Mouse (Mus musculus) cerebellum, postnatal 10 days (tissue): ENCODE measurements around the gene Elmo1.

Experiments
- DNase-seq, 2 experiments: peaks; one replicate each; pipeline ENCODE4 v3.0.0; 2021; ENCODE audit warnings: mixed read lengths in 2 of 2

Elmo1 gene

GRCm38 (mm10) chr13:20123975-20124374 lies 33.6 kb downstream of the Elmo1 start:
- DNase-seq: no peak

DNA sequence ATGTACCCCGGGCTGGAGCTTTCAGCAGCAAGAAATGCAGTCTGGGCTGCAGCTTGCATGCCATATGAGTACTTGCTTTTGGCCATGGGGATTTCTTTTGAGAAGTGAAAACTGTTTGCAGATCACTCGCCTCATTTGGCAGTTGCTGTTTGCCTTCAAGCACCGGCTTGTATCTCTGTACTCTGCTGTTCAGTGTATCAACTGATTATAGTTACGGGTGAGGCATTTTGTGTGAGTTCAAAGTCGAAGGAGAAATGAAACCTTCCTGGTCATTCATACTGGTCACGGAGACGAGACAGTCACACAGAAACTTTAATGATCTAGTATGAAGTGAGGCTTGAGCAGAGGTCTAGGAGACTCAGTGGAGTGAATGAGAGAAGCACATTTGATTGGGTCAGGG lies 34.6 kb downstream of the Elmo1 start:
- no peak for DNase-seq

GRCm38 (mm10) chr13:20125845-20126244 lies 35.4 kb downstream of the Elmo1 start:
- no peak for DNase-seq

DNA sequence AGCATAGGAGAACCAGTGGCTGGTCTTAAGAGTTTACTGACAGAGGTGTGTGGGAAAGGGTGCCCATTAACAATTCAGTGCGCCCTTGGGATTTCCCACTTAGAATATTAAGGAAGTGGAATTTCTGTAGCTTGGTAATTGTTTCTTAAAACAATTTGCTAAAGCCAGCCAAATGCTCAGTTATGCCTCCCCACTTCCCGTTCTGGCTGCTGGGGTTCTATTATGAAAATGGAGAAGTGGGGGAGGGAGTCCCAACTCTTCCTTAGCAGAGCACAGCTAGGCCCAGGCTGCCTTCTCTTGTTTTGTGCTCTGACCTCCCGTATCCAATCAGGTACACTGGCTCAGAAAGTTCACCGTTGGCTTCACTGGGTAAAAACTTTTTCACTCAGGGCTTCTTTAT lies 37.2 kb downstream of the Elmo1 start:
- DNase-seq: no peak

GRCm38 (mm10) chr13:20128097-20128496 lies 37.7 kb downstream of the Elmo1 start:
- no peak for DNase-seq

DNA sequence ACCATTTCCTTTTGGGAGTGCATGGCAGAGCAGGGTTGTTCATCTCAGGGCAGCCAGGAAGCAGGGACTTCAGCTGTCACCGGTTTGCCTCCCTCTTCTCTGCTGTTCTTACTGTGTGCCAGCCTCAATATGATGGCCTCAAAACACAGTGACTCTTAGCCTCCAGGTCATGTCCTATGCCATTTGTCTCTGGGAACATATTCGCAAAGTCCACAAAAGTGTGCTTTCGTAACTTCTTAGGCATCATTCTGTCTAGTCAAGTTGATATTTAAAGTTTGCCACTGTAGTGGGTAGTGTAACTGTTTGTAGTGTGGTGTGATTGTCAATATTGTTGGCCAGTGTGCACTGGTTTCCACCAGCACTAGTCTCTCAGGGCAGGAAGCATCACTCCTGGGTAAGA lies 40.3 kb downstream of the Elmo1 start:
- DNase-seq: no peak

- no peak for DNase-seq
These were observed 41.1 kb downstream of the Elmo1 start for GRCm38 (mm10) chr13:20131322-20131997.

GRCm38 (mm10) chr13:20131998-20132371 lies 41.6 kb downstream of the Elmo1 start:
- no peak for DNase-seq

GRCm38 (mm10) chr13:20133602-20134394 lies 43.4 kb downstream of the Elmo1 start:
- DNase-seq: peak; percentile 12 to 37

DNA sequence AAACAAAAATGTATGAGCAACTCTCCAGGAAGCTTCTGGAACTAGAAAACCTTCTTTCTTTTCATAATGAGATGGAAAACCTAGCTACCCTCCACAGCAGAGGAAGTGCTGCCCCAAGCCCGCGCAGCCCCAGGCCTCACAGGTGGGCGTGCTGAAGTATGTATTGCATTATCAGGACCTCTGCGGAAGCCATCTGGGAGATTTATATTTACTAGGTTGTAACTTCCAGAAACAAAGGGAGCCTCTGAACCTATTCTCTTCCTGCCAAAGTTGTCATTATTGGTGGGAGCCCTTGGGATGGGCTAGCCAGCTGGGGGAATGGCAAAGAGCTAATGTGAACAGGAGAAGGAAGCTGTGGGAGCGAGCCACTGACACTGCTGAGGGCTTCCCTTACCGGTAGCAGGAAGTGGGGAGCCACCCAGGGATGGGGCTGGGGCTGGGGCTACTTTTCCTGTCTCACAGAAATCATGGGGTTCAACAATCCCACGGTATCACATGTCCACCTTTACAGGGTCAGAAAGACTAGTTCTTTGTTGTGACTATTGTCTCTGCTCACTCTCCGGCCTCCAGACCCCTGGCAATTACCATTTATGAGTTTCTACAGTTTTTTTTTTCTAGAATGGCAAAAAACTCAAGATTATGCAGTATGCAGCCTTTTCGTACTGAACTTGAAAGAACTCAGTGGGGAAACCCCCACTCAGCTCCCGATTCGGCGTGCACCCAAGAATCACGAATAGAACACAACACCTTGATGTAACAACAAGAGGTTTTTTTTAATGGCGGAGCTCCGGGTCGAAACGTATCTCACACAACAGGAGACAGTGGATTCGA lies 44.2 kb downstream of the Elmo1 start:
- DNase-seq: no peak

GRCm38 (mm10) chr13:20136753-20137152 lies 46.4 kb downstream of the Elmo1 start:
- no peak for DNase-seq

- no peak for DNase-seq
These were observed 48.1 kb downstream of the Elmo1 start for GRCm38 (mm10) chr13:20138466-20138865.

DNA sequence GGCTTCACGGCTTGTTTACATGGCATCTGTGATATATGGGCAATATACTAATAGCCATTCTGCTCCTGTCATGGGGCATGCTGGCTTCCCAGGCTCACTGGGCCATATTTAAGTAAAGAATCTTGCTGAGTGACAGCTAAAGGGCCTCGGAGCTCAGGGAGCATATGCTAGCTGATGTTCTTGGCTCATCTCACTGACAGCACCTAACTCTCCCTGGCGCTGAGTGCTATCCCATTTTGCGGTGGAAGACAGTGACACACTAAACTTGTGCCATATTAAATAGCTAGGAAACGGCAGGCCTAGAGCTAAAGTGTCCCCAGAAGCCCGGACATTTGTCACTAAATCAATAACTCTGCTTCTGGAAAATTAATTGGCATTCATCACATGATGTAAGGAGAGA lies 48.7 kb downstream of the Elmo1 start:
- DNase-seq: peak in 1 of 2 experiments; percentile 12

GRCm38 (mm10) chr13:20139825-20140665 lies 49.6 kb downstream of the Elmo1 start:
- no peak for DNase-seq

- DNase-seq: no peak
These were observed 52.2 kb downstream of the Elmo1 start for GRCm38 (mm10) chr13:20142637-20143036.

DNA sequence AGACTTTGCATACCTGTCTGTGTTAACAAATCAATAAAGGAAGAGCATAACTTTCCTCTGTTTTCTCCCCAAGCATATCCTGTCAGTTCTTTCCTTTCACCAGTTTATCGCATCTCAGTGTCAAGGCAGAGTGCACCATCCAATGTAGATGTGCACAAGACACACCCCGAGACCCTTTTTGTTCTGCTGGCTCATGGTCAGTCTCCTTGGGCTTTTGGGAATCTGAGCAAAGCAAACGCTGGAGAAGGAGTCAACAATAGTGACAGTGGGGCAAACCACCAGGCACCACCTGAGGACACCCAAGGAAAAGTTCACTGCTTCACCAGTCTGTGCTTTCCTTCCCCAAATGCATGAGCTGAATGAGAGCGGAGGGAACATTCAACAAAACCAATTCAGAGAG lies 56.5 kb downstream of the Elmo1 start:
- no peak for DNase-seq

DNA sequence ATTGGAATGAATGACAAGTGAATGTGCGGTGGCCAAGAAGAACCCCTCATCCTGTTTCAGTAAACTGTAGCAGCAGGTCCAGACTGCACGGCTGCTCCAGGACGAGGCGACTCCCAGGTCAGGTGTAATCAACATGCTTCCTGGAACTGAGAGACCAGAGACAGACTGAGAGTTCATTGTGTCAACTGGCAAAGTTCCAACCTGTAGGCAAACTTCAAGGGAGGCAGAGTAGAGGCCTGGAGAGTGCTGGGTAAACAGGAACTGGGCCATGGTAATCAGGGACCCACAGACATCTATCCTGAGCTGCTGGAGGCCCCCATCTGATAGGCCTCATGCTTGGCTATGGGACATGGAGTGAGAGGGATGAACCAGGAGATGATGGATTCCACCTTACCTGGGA lies 57.3 kb downstream of the Elmo1 start:
- DNase-seq: no peak

DNA sequence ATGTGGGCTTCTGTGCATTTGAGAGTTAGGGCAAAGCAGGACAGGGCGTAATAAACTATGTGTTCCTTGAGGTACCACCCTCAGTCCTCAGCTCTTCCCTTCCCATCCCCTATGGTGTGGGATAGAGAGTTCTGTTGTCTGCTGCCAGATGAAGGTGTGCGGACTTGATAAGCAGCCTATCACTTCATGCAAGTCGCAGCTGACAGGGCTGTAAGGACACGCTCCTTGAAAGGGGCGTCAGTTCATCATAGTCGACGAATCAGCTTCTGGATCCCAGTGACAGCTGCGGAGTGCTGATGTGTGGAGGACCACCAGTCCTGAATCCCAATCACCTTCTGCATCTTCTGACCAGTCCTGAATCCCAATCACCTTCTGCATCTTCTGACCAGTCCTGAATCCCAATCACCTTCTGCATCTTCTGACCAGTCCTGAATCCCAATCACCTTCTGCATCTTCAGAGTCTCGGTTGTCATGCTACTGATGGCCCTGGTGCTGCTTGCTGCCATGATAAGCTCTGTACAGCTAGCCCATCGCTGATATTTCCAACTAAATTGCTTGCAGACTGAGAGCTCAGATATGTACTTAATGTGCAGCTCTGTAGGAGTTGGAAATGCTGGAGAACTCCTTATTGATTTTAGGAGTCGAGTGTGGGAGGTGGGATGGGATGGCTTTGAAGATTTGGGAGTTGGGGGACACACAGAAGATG lies 59.9 kb downstream of the Elmo1 start:
- DNase-seq: no peak

- DNase-seq: no peak
These were observed 61.0 kb downstream of the Elmo1 start for GRCm38 (mm10) chr13:20151302-20151978.

GRCm38 (mm10) chr13:20157059-20157458 lies 66.7 kb downstream of the Elmo1 start:
- DNase-seq: no peak

GRCm38 (mm10) chr13:20157529-20157928 lies 67.1 kb downstream of the Elmo1 start:
- DNase-seq: no peak
